Mouse (Mus musculus) liver, embryonic 14.5 days (tissue): ENCODE measurements around the gene Chd1l. TPM values are rescaled to one million over a fixed set of nuclear protein-coding genes. Genes with fewer than 3 reads are reported as not detected.

ENCODE experiments used
- ATAC-seq: fragments of 200-750 bp; cut with Nextera tagmentation; 2 replicates; pipeline ENCODE4 v1.8.0; 2017; ENCODE audit warnings: moderate number of reproducible peaks, mild to moderate bottlenecking, moderate library complexity; ENCODE audit not compliant: insufficient read depth
- DNase-seq, 3 experiments: peaks; one replicate each; pipeline ENCODE4 v3.0.0-alpha.2; 2012 to 2013; ENCODE audit warnings: low read depth in 3 of 3, low spot score in 3 of 3
- H3K27ac ChIP-seq: fragments of 300-500 bp; sonication (generic); 2 replicates; pipeline ENCODE4 v1.5.1; 2014; ENCODE audit warnings: moderate library complexity, mild to moderate bottlenecking, control low read depth, inconsistent platforms
- H3K27me3 ChIP-seq: fragments of 300-500 bp; sonication (generic); 2 replicates; pipeline ENCODE4 v1.6.1; 2014; ENCODE audit warnings: mild to moderate bottlenecking, low read length, moderate library complexity; ENCODE audit not compliant: control insufficient read depth, insufficient read depth
- H3K36me3 ChIP-seq: fragments of 300-500 bp; sonication (generic); replicated peaks from 2 replicates; pipeline ENCODE4 v1.6.1; 2014; ENCODE audit warnings: low read depth; ENCODE audit not compliant: control insufficient read depth, insufficient read depth
- H3K4me1 ChIP-seq, 2 experiments: fragments of 200-500 bp in 1 of 2; fragments of 300-500 bp in 1 of 2; sonication (generic) in 1 of 2; replicated peaks; 2 replicates each; pipeline ENCODE4 v1.6.1; 2012 to 2014; ENCODE audit warnings: antibody characterized with exemption in 1 of 2, inconsistent platforms in 1 of 2, low read length in 1 of 2; ENCODE audit not compliant: control insufficient read depth in 2 of 2, insufficient read depth in 2 of 2
- H3K4me2 ChIP-seq: fragments of 300-500 bp; sonication (generic); 2 replicates; pipeline ENCODE4 v1.6.1; 2014; ENCODE audit warnings: low read depth, mild to moderate bottlenecking, control low read depth, moderate library complexity
- H3K4me3 ChIP-seq, 2 experiments: fragments of 200-500 bp in 1 of 2; fragments of 300-500 bp in 1 of 2; sonication (generic) in 1 of 2; 2 replicates each; pipeline ENCODE4 v1.5.1; 2012 to 2014; ENCODE audit warnings: low read depth in 2 of 2, low read length in 2 of 2, mild to moderate bottlenecking in 2 of 2, control low read depth in 1 of 2, inconsistent platforms in 1 of 2, moderate library complexity in 1 of 2; ENCODE audit not compliant: insufficient read depth in 1 of 2
- H3K9ac ChIP-seq: fragments of 300-500 bp; sonication (generic); replicated peaks from 2 replicates; pipeline ENCODE4 v1.6.1; 2014; ENCODE audit warnings: mild to moderate bottlenecking, control low read depth, moderate library complexity
- H3K9me3 ChIP-seq: fragments of 300-500 bp; sonication (generic); 2 replicates; pipeline ENCODE4 v1.6.1; 2016; ENCODE audit warnings: low read length, mixed read lengths; ENCODE audit not compliant: control insufficient read depth
- CTCF ChIP-seq: IDR thresholded peaks from 2 replicates; pipeline ENCODE4 v1.5.1; 2016; ENCODE audit warnings: antibody characterized with exemption, low read depth, control low read depth
- EP300 ChIP-seq: IDR thresholded peaks from 2 replicates; pipeline ENCODE4 v1.6.1; 2016; ENCODE audit warnings: antibody characterized with exemption, low read depth
- WGBS: fragments of 180-500 bp; shearing (Covaris S2); extraction: QIAGEN DNeasy Blood & Tissue Kit; methylation state at CpG from one replicate; pipeline ENCODE4 v1.1.7; 2014; ENCODE audit not compliant: insufficient replicate concordance; 5-methylcytosine and 5-hydroxymethylcytosine counted together
- polyA plus RNA-seq, 2 experiments: library from polyadenylated mRNA; depleted of rRNA in 1 of 2; stranded (reverse) in 1 of 2; unstranded in 1 of 2; fragments of >200 nt; fragmentation: Nextera tagmentation in 1 of 2; extraction: Ambion mirVana in 1 of 2; gene quantifications; 2 replicates each; pipeline versions ENCODE4 v1.2.1 to v1.2.3; 2012 to 2014

Chd1l gene
- polyA plus RNA-seq, 2 experiments = 7.0 to 10.3 TPM

DNA sequence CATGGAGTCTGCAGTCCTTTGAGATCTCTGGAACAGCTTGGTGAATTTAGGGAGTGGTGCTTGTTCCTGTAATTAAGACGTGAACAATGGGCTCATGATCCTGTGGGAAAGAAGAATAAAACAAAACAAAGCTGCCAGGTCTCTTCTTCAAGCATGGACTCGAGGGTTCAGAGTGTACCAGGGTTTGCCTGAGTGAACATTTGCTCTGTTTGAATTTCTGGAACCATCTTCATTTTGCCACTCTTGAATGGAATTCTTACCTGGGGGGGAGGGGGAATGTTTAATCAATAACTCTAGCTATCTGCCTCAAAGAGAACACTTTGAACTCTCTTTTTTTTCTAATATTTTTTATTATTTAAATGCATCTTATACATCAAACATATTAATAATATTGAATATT is 14.6 kb upstream of the Chd1l start:
- no peak for ATAC-seq
- Histone ChIP-seq H3K27me3 (no peaks in the 10 kb centered on the region), H3K4me2 (no peak overlapping the region), H3K4me1 (peaks cover 4 to 9% of the 10 kb centered on the region in 2 experiments; a peak in 2 of 4 replicates), H3K27ac (no peak overlapping the region), H3K9me3 (no peaks in the 10 kb centered on the region), H3K9ac (no peak overlapping the region), H3K4me3 (no peak overlapping the region), H3K36me3 (no peaks in the 10 kb centered on the region)
- no peak for DNase-seq
- WGBS = 36% methylated on average over 2 of the region's 2 CpGs
- no peak for TF ChIP-seq EP300
- no peak for TF ChIP-seq CTCF

DNA sequence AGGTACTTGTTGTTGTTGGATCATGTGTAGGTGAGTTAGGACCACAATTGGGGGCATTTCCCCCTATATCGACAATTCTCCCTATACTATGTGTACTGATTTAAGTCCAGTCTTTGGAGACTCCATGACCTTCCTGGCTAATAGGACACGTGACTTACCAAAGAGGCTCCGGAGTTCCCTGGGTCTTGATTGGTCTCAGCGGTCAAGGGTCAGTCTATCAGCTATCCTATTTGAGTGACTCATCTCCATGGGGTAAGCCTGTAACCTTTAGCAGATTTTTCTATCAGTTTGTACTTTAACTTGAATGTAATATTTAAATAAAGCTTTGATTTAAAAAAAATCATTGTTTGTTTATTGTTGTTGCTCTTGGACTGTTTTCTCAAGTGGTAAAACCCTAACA is 10.7 kb upstream of the Chd1l start:
- Histone ChIP-seq H3K4me3 (no peak overlapping the region), H3K27me3 (no peaks in the 10 kb centered on the region), H3K4me1 (peaks cover 0 to 3% of the 10 kb centered on the region in 2 experiments; a peak in 1 of 4 replicates), H3K9ac (no peak overlapping the region), H3K36me3 (no peaks in the 10 kb centered on the region), H3K9me3 (no peaks in the 10 kb centered on the region), H3K27ac (no peak overlapping the region), H3K4me2 (no peak overlapping the region)
- no peak for DNase-seq
- TF ChIP-seq EP300 (no peak), CTCF (no peak)
- ATAC-seq = no peak
- WGBS = 73% methylated on average over 4 of the region's 4 CpGs

DNA sequence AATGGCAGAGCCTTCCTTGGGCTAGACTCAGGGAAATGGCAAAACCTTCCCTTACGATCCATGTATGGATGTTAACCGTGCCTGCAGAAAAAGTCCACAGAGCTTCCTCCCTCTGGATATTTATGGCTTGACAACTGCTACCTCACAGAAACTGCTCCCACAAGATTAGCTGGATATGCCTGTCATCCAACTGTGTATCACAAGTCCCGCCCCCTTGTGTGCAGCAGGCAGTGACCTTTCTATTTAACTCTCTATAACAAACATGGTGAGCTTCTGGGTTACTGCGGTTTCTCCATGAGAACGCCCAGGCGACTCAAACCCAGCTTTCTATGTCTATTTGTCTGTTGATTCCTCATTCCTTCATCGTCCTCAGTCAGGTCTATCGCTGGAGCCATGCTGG is 7.9 kb upstream of the Chd1l start:
- Histone ChIP-seq H3K4me2 (no peak overlapping the region), H3K27ac (no peak overlapping the region), H3K36me3 (no peaks in the 10 kb centered on the region), H3K4me3 (no peak overlapping the region), H3K4me1 (peaks cover 0 to 5% of the 10 kb centered on the region in 2 experiments; a peak in 3 of 4 replicates), H3K27me3 (no peaks in the 10 kb centered on the region), H3K9me3 (no peaks in the 10 kb centered on the region), H3K9ac (no peak overlapping the region)
- DNase-seq (no peak), ATAC-seq (no peak)
- 63% methylated on average over 8 of the region's 8 CpGs for WGBS
- no peak for TF ChIP-seq EP300
- TF ChIP-seq CTCF = no peak

GRCm38 (mm10) chr3:97617091-97617825 is 7.3 kb upstream of the Chd1l start:
- 85% methylated on average over 18 of the region's 19 CpGs for WGBS
- no peak for DNase-seq

GRCm38 (mm10) chr3:97615933-97616332 is 5.9 kb upstream of the Chd1l start:
- TF ChIP-seq CTCF = no peak
- no peak for TF ChIP-seq EP300
- H3K9ac ChIP-seq = no peak overlapping the region
- ATAC-seq (no peak), DNase-seq (no peak)
- H3K27ac ChIP-seq = no peak overlapping the region
- no peak overlapping the region for H3K4me3 ChIP-seq
- no peaks in the 10 kb centered on the region for H3K27me3 ChIP-seq
- peaks cover 0 to 8% of the 10 kb centered on the region in 2 experiments; a peak in 3 of 4 replicates for H3K4me1 ChIP-seq
- 49% methylated on average over 4 of the region's 4 CpGs for WGBS
- H3K4me2 ChIP-seq = no peak overlapping the region
- no peaks in the 10 kb centered on the region for H3K36me3 ChIP-seq
- no peaks in the 10 kb centered on the region for H3K9me3 ChIP-seq

More at GRCm38 (mm10) chr3:97617091-97617825, 7.3 kb upstream of the Chd1l start:
- H3K36me3 ChIP-seq = no peaks in the 10 kb centered on the region
- ATAC-seq = no peak
- no peak overlapping the region for H3K4me3 ChIP-seq
- no peak overlapping the region for H3K9ac ChIP-seq
- no peaks in the 10 kb centered on the region for H3K27me3 ChIP-seq
- peaks cover 0 to 5% of the 10 kb centered on the region in 2 experiments; a peak in 3 of 4 replicates for H3K4me1 ChIP-seq
- H3K4me2 ChIP-seq = no peak overlapping the region
- no peaks in the 10 kb centered on the region for H3K9me3 ChIP-seq
- TF ChIP-seq CTCF (no peak), EP300 (no peak)
- H3K27ac ChIP-seq = no peak overlapping the region
